8 mouse cellular contexts compared by ENCODE assay signal in genomic region chr3:145923874-145924577, GRCm38 (mm10). TPM values are rescaled to one million over a fixed set of nuclear protein-coding genes. Genes with fewer than 3 reads are reported as not detected.
DNase-seq lines count a peak whose midpoint lies in the region; ATAC-seq and TF ChIP-seq lines count a peak whose summit lies in the region.

No protein-coding gene starts in this region.

- H3K36me3 ChIP-seq in kidney, embryonic 14.5 days (ENCODE audit: control insufficient read depth, insufficient read depth, low read length): peaks cover 5% of the 10 kb centered on the region; the same call in 1 of the 2 replicates
- peaks cover 9% of the 10 kb centered on the region for H3K36me3 ChIP-seq in limb, embryonic 15.5 days

- no peaks in the 10 kb centered on the region for H3K27me3 ChIP-seq in kidney, embryonic 14.5 days (ENCODE audit: control insufficient read depth, insufficient read depth, low read length)
- H3K27me3 ChIP-seq in limb, embryonic 15.5 days: no peaks in the 10 kb centered on the region

- H3K9me3 ChIP-seq in kidney, embryonic 14.5 days (ENCODE audit: control insufficient read depth, low read length): no peaks in the 10 kb centered on the region
- 0 out of 2 replicates have a peak, but pooled peaks cover under 1% of the 10 kb centered on the region for H3K9me3 ChIP-seq in limb, embryonic 15.5 days

- peak overlapping the region; percentile 84 for H3K4me3 ChIP-seq in bone marrow macrophage, adult 2 months (ENCODE audit: insufficient read depth, low read length)
- peak overlapping the region; percentile 89 for H3K4me3 ChIP-seq in embryonic fibroblast, embryonic 13.5 days (ENCODE audit: insufficient read depth, low read length)
- H3K4me3 ChIP-seq in kidney, embryonic 14.5 days (ENCODE audit: low read length): peak overlapping the region; percentile 91
- H3K4me3 ChIP-seq in limb, embryonic 15.5 days: peak overlapping the region; percentile 84

- peak overlapping the region; percentile 90 for H3K9ac ChIP-seq in kidney, embryonic 14.5 days (ENCODE audit: low read depth, low read length)
- peak overlapping the region; percentile 90 for H3K9ac ChIP-seq in limb, embryonic 15.5 days

- WGBS in kidney, embryonic 14.5 days: under 1% methylated on average over 54 of the region's 58 CpGs
- 0% methylated on average over 57 of the region's 58 CpGs for WGBS in limb, embryonic 15.5 days

- TF ChIP-seq POLR2A in bone marrow macrophage, adult 2 months (IDR thresholded peaks at IDR 0.05; ENCODE audit: borderline replicate concordance, low read depth, low read length): no peak
- TF ChIP-seq POLR2A in embryonic fibroblast, embryonic 13.5 days (IDR thresholded peaks at IDR 0.05; ENCODE audit: low read depth, low read length): peak; percentile 90

- DNase-seq in A20 (ENCODE audit: low read depth, low spot score): peak; percentile 100
- DNase-seq in heart, adult 9 months (ENCODE audit: low spot score in 2 of 2): peak; percentile 99
- peak; percentile 97 to 98 for DNase-seq in monocyte, adult 2 months (ENCODE audit: low read depth in 1 of 2, low spot score in 2 of 2)
- DNase-seq in spleen, postnatal 36 days (ENCODE audit: low spot score in 2 of 2): peak; percentile 99

- peaks cover 28% of the 10 kb centered on the region for H3K4me1 ChIP-seq in bone marrow macrophage, adult 2 months (ENCODE audit: control insufficient read depth, insufficient read depth, low read length)
- peaks cover 10% of the 10 kb centered on the region for H3K4me1 ChIP-seq in embryonic fibroblast, embryonic 13.5 days (ENCODE audit: control insufficient read depth, insufficient read depth, low read length)
- H3K4me1 ChIP-seq in kidney, embryonic 14.5 days (ENCODE audit: control insufficient read depth, insufficient read depth, low read length): peaks cover 7% of the 10 kb centered on the region
- peaks cover 15% of the 10 kb centered on the region for H3K4me1 ChIP-seq in limb, embryonic 15.5 days

- peak; percentile 100 for ATAC-seq in kidney, embryonic 14.5 days (ENCODE audit: low FRiP score, low TSS enrichment)
- ATAC-seq in limb, embryonic 15.5 days (ENCODE audit: insufficient number of reproducible peaks, low FRiP score, low TSS enrichment, low read depth): peak; percentile 99

- no peak for TF ChIP-seq CTCF in bone marrow macrophage, adult 2 months (IDR thresholded peaks at IDR 0.05; ENCODE audit: low read depth, low read length)
- TF ChIP-seq CTCF in embryonic fibroblast, embryonic 13.5 days (IDR thresholded peaks at IDR 0.05; ENCODE audit: borderline replicate concordance, insufficient read depth, low read length): no peak

- H3K27ac ChIP-seq in bone marrow macrophage, adult 2 months (ENCODE audit: insufficient read depth, low read depth, low read length): peak overlapping the region; percentile 82
- H3K27ac ChIP-seq in embryonic fibroblast, embryonic 13.5 days (ENCODE audit: insufficient read depth, low read length): peak overlapping the region; percentile 87
- H3K27ac ChIP-seq in kidney, embryonic 14.5 days (ENCODE audit: low read depth, low read length): peak overlapping the region; percentile 87
- H3K27ac ChIP-seq in limb, embryonic 15.5 days: peak overlapping the region; percentile 95

- peak overlapping the region; percentile 57 for H3K4me2 ChIP-seq in kidney, embryonic 14.5 days (replicated peaks; ENCODE audit: low read depth, low read length)
- H3K4me2 ChIP-seq in limb, embryonic 15.5 days: peak overlapping the region; percentile 59

RNA-seq across cellular contexts. Expression of gene Bcl10, which starts 1.4 kb away (rescaled TPM):
- 85.5 and 92.5 TPM in 2 replicates for polyA plus RNA-seq in bone marrow macrophage, adult 2 months (2012; ENCODE audit: insufficient read depth, insufficient read length, missing spikeins)
- polyA plus RNA-seq in embryonic fibroblast, embryonic 13.5 days (2011; ENCODE audit: insufficient read length, low read depth, missing spikeins): 45.4 and 53.9 TPM in 2 replicates
- 52.5 and 54.5 TPM in 2 replicates for polyA plus RNA-seq in kidney, embryonic 14.5 days (2014; fragmentation: Nextera tagmentation; extraction: Ambion mirVana)
- polyA plus RNA-seq in limb, embryonic 15.5 days (2015; fragmentation: Nextera tagmentation; extraction: Ambion mirVana): 50.2 and 53.7 TPM in 2 replicates

RNA-seq across cellular contexts. Expression of gene 2410004B18Rik, which starts 13.8 kb away (rescaled TPM):
- 23.2 and 24.2 TPM in 2 replicates for polyA plus RNA-seq in bone marrow macrophage, adult 2 months (2012; ENCODE audit: insufficient read depth, insufficient read length, missing spikeins)
- 20.8 and 24.9 TPM in 2 replicates for polyA plus RNA-seq in embryonic fibroblast, embryonic 13.5 days (2011; ENCODE audit: insufficient read length, low read depth, missing spikeins)
- 55.7 and 63.5 TPM in 2 replicates for polyA plus RNA-seq in kidney, embryonic 14.5 days (2014; fragmentation: Nextera tagmentation; extraction: Ambion mirVana)
- 43.2 and 45.7 TPM in 2 replicates for polyA plus RNA-seq in limb, embryonic 15.5 days (2015; fragmentation: Nextera tagmentation; extraction: Ambion mirVana)

Comparison
In these comparisons a context has a peak if more than half of its experiments do, and no peak if none do; other contexts are left out.
1. Peak in every context shown above with its lines: DNase-seq, ATAC-seq, H3K4me3 ChIP-seq and H3K27ac ChIP-seq.